Mouse (Mus musculus) brain, embryonic 14.5 days (tissue): ENCODE measurements at regions not wholly inside any gene's neighbourhood (a gene's known extent, or its start where the extent isn't known, plus 50 kb on each side); places are given as distances from the start of the nearest gene placed in this dataset.

Experiments used
- DNase-seq: peaks from one replicate; pipeline ENCODE4 v3.0.0-alpha.2; 2011; ENCODE audit warnings: low read depth
- CTCF ChIP-seq: fragments of 200-500 bp; IDR thresholded peaks from 2 replicates; pipeline ENCODE4 v1.5.1; 2012; ENCODE audit warnings: inconsistent platforms, mild to moderate bottlenecking, moderate library complexity, borderline replicate concordance; ENCODE audit not compliant: insufficient read depth, insufficient read length; ENCODE audit errors: extremely low read depth
- POLR2A ChIP-seq: fragments of 200-500 bp; IDR thresholded peaks from 2 replicates; pipeline ENCODE4 v1.6.1; 2012; ENCODE audit warnings: mild to moderate bottlenecking, inconsistent platforms, borderline replicate concordance; ENCODE audit not compliant: poor library complexity, insufficient read depth, insufficient read length, severe bottlenecking; ENCODE audit errors: extremely low read depth

- no peak for TF ChIP-seq POLR2A
- no peak for TF ChIP-seq CTCF
- no peak for DNase-seq
Measured at GRCm38 (mm10) chr15:7005142-7005541, 85.3 kb upstream of the Lifr start.

GRCm38 (mm10) chr15:7006271-7006670 is 84.1 kb upstream of the Lifr start:
- DNase-seq: no peak
- TF ChIP-seq POLR2A (no peak), CTCF (no peak)

- DNase-seq: no peak
- no peak for TF ChIP-seq CTCF
- TF ChIP-seq POLR2A: no peak
Measured at GRCm38 (mm10) chr15:7008725-7009380, 81.6 kb upstream of the Lifr start.

GRCm38 (mm10) chr15:7010966-7011695 is 79.3 kb upstream of the Lifr start:
- TF ChIP-seq CTCF (no peak), POLR2A (no peak)

GRCm38 (mm10) chr15:7011696-7012070 is 78.7 kb upstream of the Lifr start:
- no peak for DNase-seq

More at GRCm38 (mm10) chr15:7010966-7011695, 79.3 kb upstream of the Lifr start:
- DNase-seq: no peak

GRCm38 (mm10) chr15:7012446-7012845 is 78.0 kb upstream of the Lifr start:
- no peak for DNase-seq
- TF ChIP-seq CTCF (no peak), POLR2A (no peak)

More at GRCm38 (mm10) chr15:7011696-7012070, 78.7 kb upstream of the Lifr start:
- no peak for TF ChIP-seq CTCF
- no peak for TF ChIP-seq POLR2A

GRCm38 (mm10) chr15:7013047-7013446 is 77.4 kb upstream of the Lifr start:
- TF ChIP-seq CTCF (no peak), POLR2A (no peak)
- DNase-seq: no peak

- TF ChIP-seq POLR2A: no peak
- TF ChIP-seq CTCF: no peak
- no peak for DNase-seq
Measured at GRCm38 (mm10) chr15:7014984-7015383, 75.4 kb upstream of the Lifr start.

GRCm38 (mm10) chr15:7016018-7016417 is 74.4 kb upstream of the Lifr start:
- peak; percentile 19 for DNase-seq
- TF ChIP-seq POLR2A: no peak

- TF ChIP-seq CTCF (no peak), POLR2A (no peak)
- DNase-seq: no peak
Measured at GRCm38 (mm10) chr15:7017281-7017845, 73.1 kb upstream of the Lifr start.

GRCm38 (mm10) chr15:7022660-7023059 is 67.8 kb upstream of the Lifr start:
- no peak for TF ChIP-seq CTCF
- TF ChIP-seq POLR2A: no peak
- no peak for DNase-seq

- no peak for TF ChIP-seq POLR2A
- TF ChIP-seq CTCF: no peak
- no peak for DNase-seq
Measured at GRCm38 (mm10) chr15:7025194-7025593, 65.2 kb upstream of the Lifr start.

GRCm38 (mm10) chr15:7031297-7032043 is 58.9 kb upstream of the Lifr start:
- DNase-seq: peak; percentile 31
- no peak for TF ChIP-seq POLR2A
